Mouse (Mus musculus): Measurements from ENCODE around the gene Hfe.

GRCm38 (mm10) chr13:23705751-23706356 lies 4.8 kb downstream of the Hfe start:
- TF ChIP-seq POLR2A (IDR thresholded peaks at IDR 0.05; ENCODE audit: extremely low read depth, insufficient read depth, low read length) (no peak), CTCF (IDR thresholded peaks at IDR 0.05; ENCODE audit: extremely low read depth, insufficient read depth, low read length) (no peak)
